Mouse (Mus musculus): ENCODE results near the gene Gata2.

DNA sequence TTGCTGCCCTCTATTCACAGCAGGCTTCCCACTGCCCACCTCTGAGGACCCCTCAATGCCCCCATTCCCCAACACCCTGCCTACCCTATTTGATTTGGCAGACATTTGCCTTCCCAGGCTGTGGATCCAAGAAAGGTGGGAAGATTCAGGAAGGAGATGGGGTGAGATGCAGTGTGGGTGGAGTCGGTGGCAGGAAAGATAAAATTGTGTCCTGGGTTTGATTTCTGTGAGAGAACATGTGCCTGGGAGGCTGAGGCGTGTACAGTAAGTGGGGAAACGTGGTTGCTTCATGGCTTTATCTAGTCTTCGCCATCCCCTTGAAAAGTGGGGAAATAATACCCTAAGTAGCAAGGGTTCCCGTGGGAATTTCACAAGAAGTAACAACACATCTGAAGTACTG lies 34.9 kb upstream of the Gata2 start:
- TF ChIP-seq CTCF (IDR thresholded peaks at IDR 0.05; ENCODE audit: extremely low read depth, insufficient read depth, insufficient read length, insufficient replicate concordance) (no peak), POLR2A (IDR thresholded peaks at IDR 0.05; ENCODE audit: low read depth, low read length) (no peak)

Measured in spleen, adult 2 months (tissue).